Mouse (Mus musculus): ENCODE results near the gene B4galt7. TPM values are rescaled to one million over a fixed set of nuclear protein-coding genes. Genes with fewer than 3 reads are reported as not detected.

B4galt7 gene
- total and polyA plus RNA-seq, 3 experiments = 8.5 to 11.7 (median 11.0) TPM

DNA sequence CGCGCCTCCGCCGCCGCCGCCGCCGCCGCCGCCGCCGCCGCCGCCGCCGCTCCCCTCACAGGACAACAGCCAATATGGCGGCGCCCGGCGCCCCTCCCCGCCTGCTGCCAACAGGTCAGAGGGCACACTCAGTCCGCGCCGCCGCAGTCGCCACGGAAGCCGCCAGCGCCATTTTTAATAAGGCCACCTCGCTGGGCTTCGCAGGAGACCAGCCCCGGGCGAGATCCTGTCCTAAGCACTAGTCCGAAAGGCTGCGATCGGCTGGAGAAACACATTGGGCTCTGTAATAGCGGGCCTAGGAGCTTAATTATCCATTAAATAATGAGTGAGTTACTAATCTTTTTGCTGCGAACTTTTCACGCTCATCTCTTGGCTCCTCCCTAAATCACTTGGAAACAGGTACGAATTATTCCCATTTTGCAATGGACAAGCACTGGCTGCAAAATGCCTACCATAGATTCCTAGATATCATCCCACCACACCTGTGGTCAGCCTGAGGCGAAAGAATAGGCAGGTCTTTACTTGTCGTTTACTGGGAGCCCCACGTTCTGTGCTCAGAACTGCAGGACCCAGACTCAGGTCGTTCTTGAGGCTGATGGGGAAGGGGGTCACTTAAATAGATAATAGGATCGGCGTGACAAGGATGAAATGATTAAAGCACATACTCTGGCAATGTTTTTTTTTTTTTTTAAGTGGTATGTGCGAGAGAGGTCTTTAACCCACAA lies 28.5 kb upstream of the B4galt7 start, which contains the start of gene Fam193b:
Gene Fam193b (minus strand): TSS at position 94 of the 725 bp plus-strand sequence.
- TF ChIP-seq BHLHE40 (IDR thresholded peaks at IDR 0.05; ENCODE audit: low read depth, low read length) (no peak), RCOR1 (conservative IDR thresholded peaks at IDR 0.05; ENCODE audit: low read depth, low read length) (no peak), PAX5 (IDR thresholded peaks at IDR 0.05; ENCODE audit: low read length) (no peak), JUND (conservative IDR thresholded peaks at IDR 0.05; ENCODE audit: low read depth, low read length) (no peak), POLR2AphosphoS2 (IDR thresholded peaks at IDR 0.05; ENCODE audit: low read depth, low read length) (no peak), UBTF (IDR thresholded peaks at IDR 0.05; ENCODE audit: low read depth, low read length) (no peak), ZC3H11A (IDR thresholded peaks at IDR 0.05; ENCODE audit: low read depth, low read length) (no peak), ZMIZ1 (IDR thresholded peaks at IDR 0.05; ENCODE audit: low read depth, low read length) (no peak), CHD1 (IDR thresholded peaks at IDR 0.05; ENCODE audit: low read depth, low read length) (no peak), MEF2A (IDR thresholded peaks at IDR 0.05; ENCODE audit: borderline replicate concordance, low read depth, low read length) (no peak), ETS1 (conservative IDR thresholded peaks at IDR 0.05; ENCODE audit: low read depth, low read length) (no peak), CTCF (conservative IDR thresholded peaks at IDR 0.05 in 1 of 2, IDR thresholded peaks at IDR 0.05 in 1 of 2; ENCODE audit: low read depth in 2 of 2, low read length in 2 of 2) (no peak), ZNF384 (IDR thresholded peaks at IDR 0.05; ENCODE audit: low read depth, low read length) (no peak), ZKSCAN1 (IDR thresholded peaks at IDR 0.05; ENCODE audit: borderline replicate concordance, low read depth, low read length) (no peak), SIN3A (IDR thresholded peaks at IDR 0.05; ENCODE audit: low read length) (no peak; the same call in 1 of the 2 replicates), NRF1 (IDR thresholded peaks at IDR 0.05; ENCODE audit: low read depth, low read length) (peak; percentile 85), MAFK (IDR thresholded peaks at IDR 0.05; ENCODE audit: insufficient replicate concordance, low read length) (0 out of 2 replicates have a peak, but pooled peaks have one; percentile 30), HCFC1 (IDR thresholded peaks at IDR 0.05; ENCODE audit: low read depth, low read length) (peak; percentile 90), MAX (IDR thresholded peaks at IDR 0.05; ENCODE audit: low read length) (0 out of 2 replicates have a peak, but pooled peaks have one; percentile 10), MXI1 (IDR thresholded peaks at IDR 0.05; ENCODE audit: low read depth, low read length) (no peak), CHD2 (IDR thresholded peaks at IDR 0.05; ENCODE audit: low read length) (peak; percentile 26), JUN (IDR thresholded peaks at IDR 0.05; ENCODE audit: insufficient read depth, low read depth, low read length) (no peak), SMC3 (IDR thresholded peaks at IDR 0.05; ENCODE audit: low read depth, low read length) (no peak), USF1 (IDR thresholded peaks at IDR 0.05; ENCODE audit: low read depth, low read length) (no peak), NELFE (IDR thresholded peaks at IDR 0.05; ENCODE audit: low read depth, low read length) (peak; percentile 72), IRF4 (IDR thresholded peaks at IDR 0.05; ENCODE audit: low read depth, low read length) (no peak), TCF12 (IDR thresholded peaks at IDR 0.05; ENCODE audit: low read depth, low read length) (peak; percentile 51; the same call in 1 of the 2 replicates), RAD21 (IDR thresholded peaks at IDR 0.05; ENCODE audit: low read depth, low read length) (no peak), GABPA (IDR thresholded peaks at IDR 0.05; ENCODE audit: insufficient replicate concordance, low read depth, low read length) (no peak; the same call in 1 of the 2 replicates), TBP (conservative IDR thresholded peaks at IDR 0.05; ENCODE audit: low read depth, low read length) (0 out of 2 replicates have a peak, but pooled peaks have one; percentile 30), MYC (IDR thresholded peaks at IDR 0.05; ENCODE audit: low read depth, low read length) (no peak), E2F4 (IDR thresholded peaks at IDR 0.05; ENCODE audit: insufficient replicate concordance, low read depth, low read length) (no peak), USF2 (conservative IDR thresholded peaks at IDR 0.05; ENCODE audit: low read depth, low read length) (no peak), EP300 (IDR thresholded peaks at IDR 0.05; ENCODE audit: low read length) (no peak), KAT2A (IDR thresholded peaks at IDR 0.05; ENCODE audit: insufficient replicate concordance, low read length) (peak; percentile 77; the same call in 1 of the 2 replicates), POLR2A (IDR thresholded peaks at IDR 0.05; ENCODE audit: low read depth, low read length) (peak; percentile 81), ELF1 (IDR thresholded peaks at IDR 0.05; ENCODE audit: low read depth, low read length) (no peak), MAZ (IDR thresholded peaks at IDR 0.05; ENCODE audit: low read depth, low read length) (no peak)
- Histone ChIP-seq H3K79me2 (replicated peaks; ENCODE audit: control insufficient read depth, extremely low read depth, insufficient read depth, poor library complexity, severe bottlenecking) (peaks cover 16% of the 10 kb centered on the region), H3K27me3 (replicated peaks) (no peaks in the 10 kb centered on the region), H3K36me3 (replicated peaks in 1 of 2; ENCODE audit: control insufficient read depth in 1 of 2, insufficient read depth in 1 of 2, low read length in 1 of 2) (peaks cover 5 to 32% of the 10 kb centered on the region in 2 experiments), H3K4me2 (ENCODE audit: insufficient read depth, low read depth, poor library complexity, severe bottlenecking) (peak within 1 kb of the TSS; percentile 75), H3K9me3 (replicated peaks; ENCODE audit: low read length) (peaks cover 10% of the 10 kb centered on the region), H3K27ac (ENCODE audit: insufficient read depth, low read depth) (no peak within 1 kb of the TSS), H3K4me1 (ENCODE audit: control insufficient read depth in 1 of 2, insufficient read depth in 2 of 2) (peaks cover 8 to 22% of the 10 kb centered on the region in 2 experiments), H3K4me3 (replicated peaks in 1 of 3; ENCODE audit: low read depth in 2 of 3, low read length in 2 of 3, poor library complexity in 1 of 3) (peak within 1 kb of the TSS; percentile 71 to 94 (median 94)), H3K9ac (ENCODE audit: insufficient read depth, low read depth) (peak within 1 kb of the TSS; percentile 98)
- peak; percentile 88 for DNase-seq (ENCODE audit: extremely low read depth)
- dilution Hi-C loops (cut with MboI; ENCODE audit: extremely low pct_ligation_motif_present, extremely low pct_unique_long_range_greater_than_20kb, low sequenced_read_pairs) = no loop called here
- in situ Hi-C loops (cut with MboI; ENCODE audit: low pct_ligation_motif_present, low pct_unique_long_range_greater_than_20kb, low sequenced_read_pairs) = no loop called here

All from CH12.LX (cell line).